Mouse (Mus musculus) MEL (cell line): ENCODE data around the gene Fchsd2. TPM values are rescaled to one million over a fixed set of nuclear protein-coding genes. Genes with fewer than 3 reads are reported as not detected.
A peak's percentile ranks its signal among the peaks of the same experiment; 100 is the strongest.

ENCODE experiments used
- DNase-seq: peaks from one replicate; pipeline ENCODE4 v3.0.0; 2011; ENCODE audit warnings: low read depth, low spot score
- H3K27ac ChIP-seq: 2 replicates; pipeline ENCODE4 v1.5.1; 2012; ENCODE audit warnings: low read depth, mild to moderate bottlenecking, control low read depth, low read length, moderate library complexity; ENCODE audit not compliant: control insufficient read depth
- H3K27me3 ChIP-seq, 2 experiments: fragments of 150-350 bp in 1 of 2; sonication (generic) in 1 of 2; 2 replicates each; pipeline ENCODE4 v1.6.1; 2012; ENCODE audit warnings: low read length in 2 of 2, mild to moderate bottlenecking in 2 of 2, improper control_type of control experiment in 1 of 2, moderate library complexity in 1 of 2; ENCODE audit not compliant: insufficient read depth in 2 of 2, control insufficient read depth in 1 of 2
- H3K36me3 ChIP-seq, 2 experiments: 2 replicates each; pipeline ENCODE4 v1.6.1; 2012 to 2014; ENCODE audit warnings: low read length in 2 of 2, improper control_type of control experiment in 1 of 2, inconsistent platforms in 1 of 2, mild to moderate bottlenecking in 1 of 2; ENCODE audit not compliant: insufficient read depth in 2 of 2, control insufficient read depth in 1 of 2
- H3K4me1 ChIP-seq, 2 experiments: fragments of 150-350 bp in 1 of 2; sonication (generic) in 1 of 2; 2 replicates each; pipeline ENCODE4 v1.6.1; 2012; ENCODE audit warnings: low read length in 2 of 2, improper control_type of control experiment in 1 of 2, mild to moderate bottlenecking in 1 of 2; ENCODE audit not compliant: insufficient read depth in 2 of 2, control insufficient read depth in 1 of 2
- H3K4me3 ChIP-seq, 2 experiments: fragments of 150-350 bp in 1 of 2; sonication (generic) in 1 of 2; 2 replicates each; pipeline ENCODE4 v1.5.1; 2012; ENCODE audit warnings: low read depth in 2 of 2, low read length in 2 of 2, mild to moderate bottlenecking in 2 of 2, moderate library complexity in 2 of 2, control low read depth in 1 of 2, improper control_type of control experiment in 1 of 2; ENCODE audit not compliant: control insufficient read depth in 1 of 2, insufficient read depth in 1 of 2
- H3K79me2 ChIP-seq: 2 replicates; pipeline ENCODE4 v1.6.1; 2012; ENCODE audit warnings: mild to moderate bottlenecking, low read length, moderate library complexity; ENCODE audit not compliant: control insufficient read depth, poor library complexity, insufficient read depth
- H3K9ac ChIP-seq: 2 replicates; pipeline ENCODE4 v1.6.1; 2012; ENCODE audit warnings: low read depth, mild to moderate bottlenecking, control low read depth, low read length, moderate library complexity; ENCODE audit not compliant: control insufficient read depth, poor library complexity, severe bottlenecking
- H3K9me3 ChIP-seq: fragments of 150-350 bp; sonication (generic); replicated peaks from 2 replicates; pipeline ENCODE4 v1.6.1; 2012; ENCODE audit warnings: mild to moderate bottlenecking, low read length, improper control_type of control experiment, moderate library complexity; ENCODE audit not compliant: insufficient read depth
- BHLHE40 ChIP-seq: IDR thresholded peaks from 2 replicates; pipeline ENCODE4 v1.6.1; 2012; ENCODE audit warnings: low read depth, mild to moderate bottlenecking, inconsistent platforms, low read length, improper control_type of control experiment, borderline replicate concordance
- CHD1 ChIP-seq: IDR thresholded peaks from 2 replicates; pipeline ENCODE4 v1.6.1; 2012; ENCODE audit warnings: low read depth, mild to moderate bottlenecking, inconsistent platforms, low read length, improper control_type of control experiment
- CHD2 ChIP-seq: IDR thresholded peaks from 2 replicates; pipeline ENCODE4 v1.6.1; 2011; ENCODE audit warnings: low read length, improper control_type of control experiment
- CTCF ChIP-seq, 3 experiments: IDR thresholded peaks in 2 of 3; conservative IDR thresholded peaks in 1 of 3; 2 replicates each; pipeline ENCODE4 v1.5.1; 2011 to 2012; ENCODE audit warnings: low read length in 3 of 3, low read depth in 2 of 3, mild to moderate bottlenecking in 2 of 3, improper control_type of control experiment in 1 of 3, inconsistent platforms in 1 of 3, mixed read lengths in 1 of 3, moderate library complexity in 1 of 3; ENCODE audit not compliant: control insufficient read depth in 1 of 3, insufficient read depth in 1 of 3, poor library complexity in 1 of 3, severe bottlenecking in 1 of 3
- E2F4 ChIP-seq: IDR thresholded peaks from 2 replicates; pipeline ENCODE4 v1.6.1; 2011; ENCODE audit warnings: low read depth, low read length, improper control_type of control experiment, borderline replicate concordance
- ELF1 ChIP-seq: IDR thresholded peaks from 2 replicates; pipeline ENCODE4 v1.6.1; 2014; ENCODE audit warnings: low read depth, mild to moderate bottlenecking, inconsistent platforms, low read length, improper control_type of control experiment, moderate library complexity
- EP300 ChIP-seq, 2 experiments: IDR thresholded peaks; 2 replicates each; pipeline ENCODE4 v1.6.1; 2011; ENCODE audit warnings: improper control_type of control experiment in 2 of 2, low read length in 2 of 2, low read depth in 1 of 2, mild to moderate bottlenecking in 1 of 2
- ETS1 ChIP-seq: IDR thresholded peaks from 2 replicates; pipeline ENCODE4 v1.6.1; 2012; ENCODE audit warnings: low read depth, mild to moderate bottlenecking, inconsistent platforms, low read length, improper control_type of control experiment, moderate library complexity
- GABPA ChIP-seq: IDR thresholded peaks from 2 replicates; pipeline ENCODE4 v1.6.1; 2012; ENCODE audit warnings: low read depth, mild to moderate bottlenecking, inconsistent platforms, low read length, improper control_type of control experiment, moderate library complexity
- GATA1 ChIP-seq: IDR thresholded peaks from 2 replicates; pipeline ENCODE4 v1.6.1; 2011; ENCODE audit warnings: low read depth, low read length, improper control_type of control experiment
- HCFC1 ChIP-seq: IDR thresholded peaks from 2 replicates; pipeline ENCODE4 v1.6.1; 2012; ENCODE audit warnings: low read depth, mild to moderate bottlenecking, inconsistent platforms, low read length, improper control_type of control experiment, moderate library complexity
- JUND ChIP-seq: IDR thresholded peaks from 2 replicates; pipeline ENCODE4 v1.6.1; 2011; ENCODE audit warnings: low read depth, mild to moderate bottlenecking, improper control_type of control experiment, low read length
- KAT2A ChIP-seq: conservative IDR thresholded peaks from 2 replicates; pipeline ENCODE4 v1.6.1; 2012; ENCODE audit warnings: low read depth, low read length, improper control_type of control experiment, inconsistent platforms
- MAFK ChIP-seq: IDR thresholded peaks from 2 replicates; pipeline ENCODE4 v1.6.1; 2011; ENCODE audit warnings: low read depth, mild to moderate bottlenecking, low read length, improper control_type of control experiment, borderline replicate concordance
- MAX ChIP-seq: IDR thresholded peaks from 2 replicates; pipeline ENCODE4 v1.6.1; 2011; ENCODE audit warnings: low read length, improper control_type of control experiment
- MEF2A ChIP-seq: IDR thresholded peaks from 2 replicates; pipeline ENCODE4 v1.6.1; 2014; ENCODE audit warnings: low read depth, mild to moderate bottlenecking, inconsistent platforms, low read length, improper control_type of control experiment; ENCODE audit not compliant: poor library complexity, insufficient replicate concordance, severe bottlenecking; ENCODE audit errors: extremely low read depth
- MXI1 ChIP-seq: IDR thresholded peaks from 2 replicates; pipeline ENCODE4 v1.6.1; 2011; ENCODE audit warnings: mild to moderate bottlenecking, low read depth, low read length, improper control_type of control experiment
- MYB ChIP-seq: IDR thresholded peaks from 2 replicates; pipeline ENCODE4 v1.6.1; 2011; ENCODE audit warnings: mild to moderate bottlenecking, low read depth, low read length, improper control_type of control experiment
- MYC ChIP-seq: IDR thresholded peaks from 2 replicates; pipeline ENCODE4 v1.6.1; 2011; ENCODE audit warnings: low read depth, mild to moderate bottlenecking, low read length, improper control_type of control experiment, moderate library complexity
- NELFE ChIP-seq: IDR thresholded peaks from 2 replicates; pipeline ENCODE4 v1.6.1; 2011; ENCODE audit warnings: low read depth, low read length, improper control_type of control experiment
- NRF1 ChIP-seq: IDR thresholded peaks from 2 replicates; pipeline ENCODE4 v1.6.1; 2014; ENCODE audit warnings: low read depth, mild to moderate bottlenecking, inconsistent platforms, low read length, improper control_type of control experiment, moderate library complexity; ENCODE audit not compliant: poor library complexity, insufficient read depth, severe bottlenecking
- POLR2A ChIP-seq, 2 experiments: IDR thresholded peaks; 2 replicates each; pipeline ENCODE4 v1.6.1; 2011 to 2012; ENCODE audit warnings: low read length in 2 of 2, mild to moderate bottlenecking in 2 of 2, control low read depth in 1 of 2, improper control_type of control experiment in 1 of 2, low read depth in 1 of 2, moderate library complexity in 1 of 2; ENCODE audit not compliant: control insufficient read depth in 1 of 2, insufficient read depth in 1 of 2, poor library complexity in 1 of 2
- POLR2AphosphoS2 ChIP-seq: IDR thresholded peaks from 2 replicates; pipeline ENCODE4 v1.6.1; 2011; ENCODE audit warnings: low read length, improper control_type of control experiment
- POLR2AphosphoS5 ChIP-seq: IDR thresholded peaks from 2 replicates; pipeline ENCODE4 v1.6.1; 2012; ENCODE audit warnings: low read depth, borderline replicate concordance, mild to moderate bottlenecking, inconsistent platforms, low read length, moderate library complexity, mixed read lengths
- RAD21 ChIP-seq: IDR thresholded peaks from 2 replicates; pipeline ENCODE4 v1.6.1; 2011; ENCODE audit warnings: mild to moderate bottlenecking, low read depth, low read length, improper control_type of control experiment
- RCOR1 ChIP-seq: IDR thresholded peaks from 2 replicates; pipeline ENCODE4 v1.6.1; 2012; ENCODE audit warnings: low read depth, mild to moderate bottlenecking, inconsistent platforms, low read length, improper control_type of control experiment
- SIN3A ChIP-seq: IDR thresholded peaks from 2 replicates; pipeline ENCODE4 v1.6.1; 2012; ENCODE audit warnings: low read length, improper control_type of control experiment, inconsistent platforms
- SMC3 ChIP-seq: IDR thresholded peaks from 2 replicates; pipeline ENCODE4 v1.6.1; 2011; ENCODE audit warnings: low read depth, low read length, improper control_type of control experiment
- TAL1 ChIP-seq: IDR thresholded peaks from 2 replicates; pipeline ENCODE4 v1.6.1; 2012; ENCODE audit warnings: mild to moderate bottlenecking, inconsistent platforms, low read length, moderate library complexity, mixed read lengths
- TBP ChIP-seq: IDR thresholded peaks from 2 replicates; pipeline ENCODE4 v1.8.0; 2011; ENCODE audit warnings: low read depth, low read length, improper control_type of control experiment
- TCF12 ChIP-seq: IDR thresholded peaks from 2 replicates; pipeline ENCODE4 v1.6.1; 2014; ENCODE audit warnings: low read depth, mild to moderate bottlenecking, inconsistent platforms, low read length, improper control_type of control experiment, moderate library complexity
- UBTF ChIP-seq: IDR thresholded peaks from 2 replicates; pipeline ENCODE4 v1.6.1; 2012; ENCODE audit warnings: low read depth, mild to moderate bottlenecking, inconsistent platforms, low read length, improper control_type of control experiment, moderate library complexity, borderline replicate concordance; ENCODE audit not compliant: insufficient read depth
- USF1 ChIP-seq: IDR thresholded peaks from 2 replicates; pipeline ENCODE4 v1.6.1; 2014; ENCODE audit warnings: low read depth, mild to moderate bottlenecking, inconsistent platforms, low read length, improper control_type of control experiment, moderate library complexity
- USF2 ChIP-seq, 2 experiments: IDR thresholded peaks; 2 replicates each; pipeline ENCODE4 v1.6.1; 2011 to 2012; ENCODE audit warnings: improper control_type of control experiment in 2 of 2, low read length in 2 of 2, borderline replicate concordance in 1 of 2, inconsistent platforms in 1 of 2, low read depth in 1 of 2, mild to moderate bottlenecking in 1 of 2; ENCODE audit not compliant: insufficient read depth in 1 of 2
- ZC3H11A ChIP-seq: IDR thresholded peaks from 2 replicates; pipeline ENCODE4 v1.6.1; 2012; ENCODE audit warnings: low read depth, mild to moderate bottlenecking, inconsistent platforms, low read length, improper control_type of control experiment
- ZKSCAN1 ChIP-seq: IDR thresholded peaks from 2 replicates; pipeline ENCODE4 v1.6.1; 2012; ENCODE audit warnings: low read depth, mild to moderate bottlenecking, inconsistent platforms, low read length, improper control_type of control experiment, moderate library complexity
- ZMIZ1 ChIP-seq: IDR thresholded peaks from 2 replicates; pipeline ENCODE4 v1.6.1; 2012; ENCODE audit warnings: low read depth, mild to moderate bottlenecking, inconsistent platforms, low read length, improper control_type of control experiment, moderate library complexity
- ZNF384 ChIP-seq: IDR thresholded peaks from 2 replicates; pipeline ENCODE4 v1.6.1; 2012; ENCODE audit warnings: low read depth, mild to moderate bottlenecking, inconsistent platforms, low read length, improper control_type of control experiment
- polyA plus RNA-seq, 2 experiments: library from polyadenylated mRNA; stranded (reverse) in 1 of 2; unstranded in 1 of 2; fragments of >175 nt in 1 of 2; fragments of >200 nt in 1 of 2; gene quantifications; 2 replicates each; pipeline versions ENCODE4 v1.2.1 to v1.2.4; 2012; ENCODE audit warnings: low replicate concordance in 2 of 2, low read depth in 1 of 2; ENCODE audit not compliant: insufficient read length in 2 of 2, insufficient read depth in 1 of 2, missing spikeins in 1 of 2
- total RNA-seq: library from RNA; depleted of rRNA; stranded (reverse); fragments of 300-350 nt; gene quantifications from 2 replicates; pipeline ENCODE4 v1.2.3, GENCODE M21; 2012

The Fchsd2 gene
- total and polyA plus RNA-seq, 3 experiments = 3.9 to 6.3 TPM; not detected in 1

DNA sequence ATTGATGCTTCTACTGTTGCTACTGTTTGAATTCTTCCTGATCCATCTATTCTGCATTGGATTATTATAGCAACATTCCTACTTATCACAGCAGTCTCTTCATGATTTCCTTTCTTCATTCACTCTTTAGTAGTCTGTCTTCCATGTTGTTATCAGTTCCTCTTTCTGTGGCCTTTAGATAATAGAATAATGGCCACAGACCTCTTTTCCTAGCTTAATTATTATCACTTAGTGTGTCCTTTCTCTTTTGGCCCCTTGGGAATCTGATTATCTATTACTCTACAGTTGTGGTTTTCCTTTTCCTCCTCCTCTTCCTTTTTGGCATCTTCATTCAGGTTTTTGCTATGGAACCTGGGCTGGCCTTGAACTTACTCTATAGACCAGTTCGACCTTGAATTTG, 21.7 kb downstream of the Fchsd2 start:
- Histone ChIP-seq H3K9me3 (no peaks in the 10 kb centered on the region; the same call in 1 of the 2 replicates), H3K4me3 (no peak overlapping the region), H3K36me3 (peaks cover 9 to 26% of the 10 kb centered on the region in 2 experiments), H3K79me2 (peaks cover under 1% of the 10 kb centered on the region), H3K4me1 (peaks cover 9 to 10% of the 10 kb centered on the region in 2 experiments), H3K27me3 (no peaks in the 10 kb centered on the region), H3K9ac (no peak overlapping the region), H3K27ac (peak overlapping the region; percentile 36; the same call in 1 of the 2 replicates)
- DNase-seq = peak; percentile 28
- peak; percentile 31; the same call in 1 of the 2 replicates for TF ChIP-seq SIN3A
- TF ChIP-seq ZNF384 = no peak
- TF ChIP-seq POLR2A (IDR thresholded peaks at IDR 0.05; ENCODE audit: control insufficient read depth in 1 of 2, insufficient read depth in 1 of 2, low read depth in 1 of 2, low read length in 2 of 2, poor library complexity in 1 of 2) = no peak
- no peak for TF ChIP-seq TBP
- peak; percentile 92 for TF ChIP-seq RCOR1
- no peak for TF ChIP-seq E2F4
- TF ChIP-seq USF1 = no peak
- TF ChIP-seq POLR2AphosphoS5 = no peak
- TF ChIP-seq CHD2 = no peak
- no peak for TF ChIP-seq RAD21
- peak; percentile 53 for TF ChIP-seq ETS1
- no peak for TF ChIP-seq USF2 (IDR thresholded peaks at IDR 0.05; ENCODE audit: borderline replicate concordance in 1 of 2, insufficient read depth in 1 of 2, low read depth in 1 of 2, low read length in 2 of 2)
- TF ChIP-seq MAFK = peak; percentile 35; the same call in 1 of the 2 replicates
- TF ChIP-seq NRF1 = no peak
- no peak for TF ChIP-seq ZC3H11A
- TF ChIP-seq KAT2A = no peak
- no peak for TF ChIP-seq NELFE
- TF ChIP-seq GATA1 = peak; percentile 90
- TF ChIP-seq POLR2AphosphoS2 = no peak
- no peak for TF ChIP-seq MYB
- no peak for TF ChIP-seq SMC3
- TF ChIP-seq MXI1 = no peak
- peak; percentile 18; the same call in 1 of the 2 replicates for TF ChIP-seq MYC
- no peak for TF ChIP-seq ZMIZ1
- TF ChIP-seq EP300 (IDR thresholded peaks at IDR 0.05; ENCODE audit: low read depth in 1 of 2, low read length in 2 of 2) = peak; percentile 82 to 88
- no peak for TF ChIP-seq GABPA
- no peak for TF ChIP-seq MEF2A
- no peak for TF ChIP-seq ELF1
- TF ChIP-seq TAL1 = peak; percentile 56
- peak; percentile 41; the same call in 1 of the 2 replicates for TF ChIP-seq ZKSCAN1
- no peak for TF ChIP-seq UBTF
- no peak for TF ChIP-seq MAX
- TF ChIP-seq HCFC1 = no peak
- TF ChIP-seq BHLHE40 = no peak
- no peak for TF ChIP-seq JUND
- TF ChIP-seq CHD1 = no peak
- TF ChIP-seq CTCF (IDR thresholded peaks at IDR 0.05 in 2 of 3, conservative IDR thresholded peaks at IDR 0.05 in 1 of 3; ENCODE audit: control insufficient read depth in 1 of 3, insufficient read depth in 1 of 3, low read depth in 2 of 3, low read length in 3 of 3, poor library complexity in 1 of 3, severe bottlenecking in 1 of 3) = no peak
- peak; percentile 81; the same call in 1 of the 2 replicates for TF ChIP-seq TCF12
